Mouse (Mus musculus) adrenal gland, adult (tissue): ENCODE results near the gene Lmx1a.

Source experiments
- DNase-seq, 2 experiments: peaks; one replicate each; pipeline ENCODE4 v3.0.0; 2022 to 2023; ENCODE audit warnings: low spot score in 1 of 2; ENCODE audit not compliant: inconsistent age in 2 of 2

Gene Lmx1a

GRCm38 (mm10) chr1:167693499-167694240 is 4.6 kb downstream of the Lmx1a start:
- no peak for DNase-seq

DNA sequence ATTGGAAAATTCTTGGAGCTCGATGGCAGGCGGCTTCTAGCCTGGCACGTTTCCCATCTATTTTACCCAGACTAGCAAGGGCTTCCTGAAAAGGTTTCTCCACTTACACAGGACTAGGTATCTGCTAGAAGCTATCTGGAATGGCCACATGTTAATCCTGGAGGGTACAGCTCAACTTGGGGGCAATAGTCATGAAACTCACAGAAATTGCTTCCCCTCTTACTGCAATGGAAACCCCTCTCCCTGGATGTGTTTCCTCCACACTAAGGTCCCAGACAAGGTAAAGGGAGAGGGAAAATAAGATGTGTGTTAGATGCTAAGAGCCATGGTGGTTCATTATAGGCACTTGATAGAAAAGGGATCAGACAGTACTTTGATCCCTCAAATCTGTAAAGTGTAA is 5.7 kb downstream of the Lmx1a start:
- no peak for DNase-seq

DNA sequence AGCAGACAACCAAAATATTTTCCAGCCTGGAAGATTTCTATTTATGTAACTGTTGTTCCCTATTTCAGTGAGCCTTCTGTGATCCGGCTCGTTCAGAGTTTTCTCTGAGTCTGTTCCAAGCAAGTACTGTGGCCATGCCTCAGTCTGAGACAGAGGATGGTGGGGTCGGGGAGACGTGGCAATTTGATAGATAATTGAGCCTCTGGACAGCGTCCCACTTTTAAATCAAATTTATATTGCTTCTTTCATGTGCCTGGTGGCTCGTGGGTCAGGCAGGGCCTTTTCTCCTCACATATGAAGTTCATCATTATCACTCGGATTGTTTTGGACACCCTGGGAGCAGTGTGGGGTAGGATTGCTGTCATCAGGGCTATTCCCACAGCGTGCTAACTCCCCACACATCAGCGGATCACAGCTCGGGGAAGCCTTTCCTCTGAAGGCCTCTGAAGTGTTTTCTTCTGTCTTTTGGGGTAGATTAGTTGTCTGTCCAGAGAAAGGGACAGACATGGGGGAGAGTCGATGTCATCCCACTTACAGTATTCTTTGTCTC is 6.9 kb downstream of the Lmx1a start:
- no peak for DNase-seq

GRCm38 (mm10) chr1:167699706-167700105 is 10.7 kb downstream of the Lmx1a start:
- DNase-seq, result no peak

- DNase-seq, result no peak
These were observed 11.2 kb downstream of the Lmx1a start for GRCm38 (mm10) chr1:167700221-167700620.

- no peak for DNase-seq
These were observed 16.5 kb downstream of the Lmx1a start for GRCm38 (mm10) chr1:167705527-167705926.

- peak in 1 of 2 experiments; percentile 39 for DNase-seq
These were observed 19.7 kb downstream of the Lmx1a start for GRCm38 (mm10) chr1:167708761-167709160.

DNA sequence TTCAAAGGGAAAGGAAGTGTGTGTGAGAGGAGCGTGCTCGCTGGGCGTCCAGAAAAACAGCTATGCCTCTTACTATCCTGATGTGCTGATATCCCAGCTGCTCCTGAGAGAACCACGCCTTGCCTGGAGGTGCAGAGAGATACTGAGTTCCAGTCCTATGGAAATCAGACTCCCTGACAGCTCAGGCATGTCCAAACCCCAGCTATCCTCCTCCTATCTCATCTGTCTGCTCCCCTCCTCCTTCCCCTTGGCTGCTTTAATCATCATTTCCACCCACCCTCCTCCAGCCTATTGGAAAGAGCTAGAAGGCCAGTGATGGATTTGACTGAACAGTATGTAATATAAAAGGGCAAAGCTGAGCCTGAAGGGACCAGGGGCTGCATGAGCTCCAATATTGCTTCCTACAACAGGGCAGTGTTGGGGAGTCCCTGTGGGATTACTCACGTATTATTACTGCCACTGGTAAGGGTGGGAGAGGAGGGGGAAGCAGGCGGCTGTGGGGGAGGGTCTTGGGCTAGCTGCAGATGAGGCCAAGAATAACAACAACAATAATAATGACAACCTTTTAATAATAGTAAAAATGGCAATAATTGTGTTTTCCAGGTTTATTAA is 26.8 kb downstream of the Lmx1a start:
- DNase-seq, result no peak

DNA sequence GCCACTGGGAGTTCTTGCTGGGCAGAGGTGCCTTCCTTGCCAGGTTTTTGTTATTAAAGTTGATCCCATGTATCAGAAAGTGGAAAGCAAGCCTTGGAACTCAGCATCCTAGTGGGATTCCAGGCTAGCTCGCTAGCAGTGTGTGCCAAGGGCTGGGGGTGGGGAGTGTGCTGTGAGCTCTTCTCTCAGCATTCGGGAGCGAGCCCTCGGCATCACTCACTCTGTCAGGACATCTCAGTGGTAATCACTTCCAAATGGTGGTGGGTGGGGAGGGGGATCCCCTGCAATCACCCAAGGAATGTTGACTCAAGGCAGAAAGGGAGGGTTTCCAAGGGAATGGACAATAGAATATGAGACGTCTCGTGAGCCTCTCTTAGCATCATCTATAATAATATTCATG is 45.4 kb downstream of the Lmx1a start:
- DNase-seq, result no peak

GRCm38 (mm10) chr1:167736793-167737192 is 47.8 kb downstream of the Lmx1a start:
- DNase-seq, result no peak

GRCm38 (mm10) chr1:167739286-167739685 is 50.2 kb downstream of the Lmx1a start:
- no peak for DNase-seq

GRCm38 (mm10) chr1:167746676-167747075 is 57.6 kb downstream of the Lmx1a start:
- no peak for DNase-seq

GRCm38 (mm10) chr1:167752661-167753060 is 63.6 kb downstream of the Lmx1a start:
- peak; percentile 16 to 64 for DNase-seq

DNA sequence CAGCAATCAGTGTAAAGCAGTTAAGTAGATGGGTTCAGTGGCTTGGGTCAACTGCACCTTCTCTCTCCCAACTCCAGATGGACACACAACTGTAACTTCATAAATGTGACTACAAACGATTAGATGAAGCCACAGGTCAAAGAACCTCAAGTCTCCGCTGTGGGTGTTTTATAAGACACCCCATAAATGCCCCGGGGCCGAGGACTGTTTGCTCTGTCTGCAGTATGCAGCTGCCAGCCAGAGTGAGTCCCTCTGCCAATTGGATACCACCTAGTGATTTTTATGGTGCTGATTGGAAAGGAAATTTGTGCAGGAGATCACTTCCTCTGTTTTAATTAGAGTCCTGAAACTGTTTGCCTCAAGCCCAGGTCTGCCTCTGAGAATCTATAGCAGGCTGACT is 65.0 kb downstream of the Lmx1a start:
- DNase-seq, result no peak

DNA sequence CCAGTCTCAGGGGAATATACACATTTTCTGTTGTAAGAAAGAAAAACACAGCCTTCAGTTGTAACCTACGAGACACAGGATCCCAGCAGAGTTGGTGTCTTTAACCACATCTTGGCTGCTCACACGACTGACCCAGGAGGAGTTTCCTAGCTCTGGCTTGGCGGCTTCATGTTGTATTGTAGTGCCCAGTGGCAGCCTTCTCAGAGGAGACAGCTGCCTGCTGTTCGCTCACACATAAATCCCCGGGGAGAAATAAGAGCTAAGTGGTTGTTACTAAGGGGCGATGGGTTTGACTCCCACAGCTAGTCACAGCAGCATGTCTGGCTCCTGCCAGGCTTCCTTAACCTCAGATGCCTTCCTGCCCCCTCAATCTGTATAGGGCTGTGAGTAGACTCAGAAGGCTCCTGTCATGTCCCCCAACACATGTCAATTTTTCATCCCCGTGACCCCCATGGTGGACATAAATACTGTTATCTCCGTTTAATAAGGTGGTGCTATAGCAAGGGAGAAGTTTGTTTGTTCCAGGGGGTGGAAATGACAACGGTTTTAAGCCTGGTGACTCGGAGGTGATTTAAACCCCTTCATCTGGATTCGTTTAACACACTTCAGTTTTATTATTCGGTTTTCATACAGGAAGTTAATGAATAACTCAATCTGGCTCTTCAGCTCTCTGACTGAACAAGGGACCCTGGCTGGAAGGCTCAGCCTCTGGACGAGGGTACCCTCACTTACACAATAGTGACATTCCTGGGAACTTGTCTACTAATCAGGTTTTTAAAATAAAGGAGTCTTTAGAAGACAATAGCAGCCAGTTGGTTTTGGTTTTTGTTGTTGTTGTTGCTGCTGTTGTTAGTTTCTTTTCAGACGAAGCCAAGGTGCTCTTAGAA is 65.8 kb downstream of the Lmx1a start:
- DNase-seq, result no peak

GRCm38 (mm10) chr1:167758208-167758607 is 69.2 kb downstream of the Lmx1a start:
- DNase-seq, result no peak

DNA sequence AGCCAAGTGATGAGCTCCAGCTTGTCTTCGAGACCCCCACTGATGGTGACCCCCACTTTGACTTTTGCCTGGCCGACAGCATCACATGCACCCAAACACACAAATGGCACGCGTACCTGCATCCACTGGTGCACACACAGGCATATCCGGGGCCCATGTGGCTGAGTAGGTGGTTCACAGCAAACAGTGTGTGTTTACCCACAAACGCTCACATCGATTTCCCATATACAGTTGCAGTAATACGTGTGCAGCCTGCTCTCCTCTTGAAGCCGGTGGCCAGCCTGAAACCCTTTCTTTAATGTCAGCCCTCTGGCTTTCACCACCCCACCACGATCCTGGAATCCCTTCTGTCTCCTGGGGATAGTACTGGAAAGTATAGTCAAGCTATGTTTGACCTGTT is 71.3 kb downstream of the Lmx1a start:
- DNase-seq, result no peak

DNA sequence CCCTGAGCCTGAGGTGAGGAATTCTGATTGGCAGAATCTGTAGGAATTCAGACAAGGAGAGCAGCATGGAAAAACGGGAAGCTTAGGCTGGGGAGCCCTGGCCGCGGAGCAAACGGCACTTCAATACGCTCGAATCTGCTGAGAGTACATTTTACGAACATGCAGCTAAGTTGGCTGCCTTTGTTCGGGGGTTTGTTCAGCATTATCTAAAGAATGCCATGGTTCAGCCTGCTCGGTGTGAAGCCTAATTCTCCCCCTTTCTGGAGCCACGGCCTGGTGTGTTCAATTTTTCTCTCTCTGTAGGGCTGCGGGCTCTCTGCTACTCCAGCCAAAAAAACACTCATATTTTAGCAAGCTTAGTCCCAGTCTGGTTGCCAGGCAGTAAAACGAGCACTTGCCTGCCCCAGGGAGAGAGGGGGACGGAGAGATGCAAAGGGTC is 72.8 kb downstream of the Lmx1a start:
- no peak for DNase-seq

DNA sequence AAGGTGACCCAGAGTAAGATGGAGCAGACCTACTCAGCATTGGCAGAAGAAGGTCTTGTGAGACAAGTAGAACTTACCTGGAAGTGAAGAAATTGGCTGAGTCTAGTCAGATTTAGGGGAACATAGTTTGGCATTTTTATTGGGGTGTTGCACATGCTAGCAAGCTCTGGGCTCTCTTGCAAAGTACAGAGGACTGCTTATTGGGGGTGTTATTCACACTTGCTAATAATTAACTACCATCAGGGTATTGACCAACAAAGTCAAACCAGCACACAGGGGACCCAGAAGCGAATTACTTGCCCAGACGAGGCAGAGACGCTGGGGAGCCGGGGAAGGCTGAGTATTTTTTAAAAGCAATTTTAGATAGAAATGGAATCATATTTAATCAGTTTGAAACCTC is 77.6 kb downstream of the Lmx1a start:
- DNase-seq, result no peak

DNA sequence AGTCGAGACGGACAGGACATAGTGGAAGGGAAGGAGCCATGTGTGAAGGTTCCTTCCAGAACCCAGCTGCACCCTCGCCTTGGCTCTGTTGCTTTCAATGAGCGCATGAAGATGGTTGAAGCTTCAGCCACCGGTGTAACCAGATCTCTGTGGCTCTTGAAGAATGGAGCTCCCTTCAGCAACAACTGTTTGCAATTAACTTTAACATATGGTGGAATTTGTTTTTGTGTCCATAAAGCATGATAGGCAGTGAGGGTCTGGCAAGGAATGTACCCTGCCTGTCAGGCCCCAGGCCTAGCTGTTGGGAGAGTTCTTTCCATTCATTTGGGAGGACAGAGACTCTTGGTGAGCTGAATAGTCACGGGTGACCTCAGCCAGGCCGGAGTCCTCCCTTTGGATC is 81.4 kb downstream of the Lmx1a start:
- no peak for DNase-seq

DNA sequence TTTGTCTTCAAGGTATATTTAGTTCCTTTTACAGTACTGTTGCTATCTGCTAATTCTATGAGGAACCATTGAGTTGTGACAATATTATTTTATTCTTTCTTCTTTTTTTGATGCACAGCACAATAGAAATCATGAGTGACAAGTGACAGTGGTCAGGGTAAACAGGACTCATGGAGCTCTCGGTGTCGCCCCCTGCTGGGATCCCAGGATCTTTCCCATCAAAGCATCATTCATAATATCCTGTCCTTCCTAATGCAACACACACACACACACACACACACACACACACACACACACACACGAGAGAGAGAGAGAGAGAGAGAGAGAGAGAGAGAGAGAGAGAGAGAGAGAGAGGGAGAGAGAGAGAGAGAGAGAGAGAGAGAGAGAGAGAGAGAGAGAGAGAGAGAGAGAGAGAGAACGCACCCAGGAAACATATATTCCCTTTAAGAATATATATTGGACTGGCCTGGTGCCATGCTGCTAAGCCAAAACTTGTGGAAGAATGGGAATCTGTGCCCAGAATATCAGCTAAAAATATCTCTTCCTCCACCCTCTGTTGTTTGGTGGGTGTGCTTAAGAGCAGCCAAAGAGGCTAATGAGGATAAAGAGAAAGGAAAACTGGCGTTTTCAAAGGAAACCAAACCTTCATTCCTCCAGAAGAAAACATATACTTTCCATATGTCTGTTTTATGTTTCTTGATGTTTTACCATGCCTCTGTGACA is 90.9 kb downstream of the Lmx1a start:
- no peak for DNase-seq
